Mouse (Mus musculus) heart, embryonic 11.5 days (tissue): ENCODE data around the gene Ubd. TPM values are rescaled to one million over a fixed set of nuclear protein-coding genes. Genes with fewer than 3 reads are reported as not detected.

Source experiments
- ATAC-seq: fragments of 200-750 bp; cut with Nextera tagmentation; replicated peaks from 2 replicates; pipeline ENCODE4 v1.8.0; 2017; ENCODE audit warnings: moderate library complexity; ENCODE audit not compliant: insufficient number of reproducible peaks, low FRiP score, low TSS enrichment
- H3K27ac ChIP-seq: fragments of 300-500 bp; sonication (generic); 2 replicates; pipeline ENCODE4 v1.5.1; 2014; ENCODE audit warnings: mild to moderate bottlenecking, low read depth, low read length
- H3K27me3 ChIP-seq: fragments of 300-500 bp; sonication (generic); 2 replicates; pipeline ENCODE4 v1.6.1; 2014; ENCODE audit warnings: mild to moderate bottlenecking, low read length, mixed read lengths; ENCODE audit not compliant: control insufficient read depth, insufficient read depth
- H3K36me3 ChIP-seq: fragments of 300-500 bp; sonication (generic); 2 replicates; pipeline ENCODE4 v1.6.1; 2014; ENCODE audit warnings: mild to moderate bottlenecking, low read length, moderate library complexity, mixed read lengths; ENCODE audit not compliant: control insufficient read depth, insufficient read depth
- H3K4me1 ChIP-seq: fragments of 300-500 bp; sonication (generic); 2 replicates; pipeline ENCODE4 v1.6.1; 2014; ENCODE audit warnings: low read length; ENCODE audit not compliant: control insufficient read depth, insufficient read depth
- H3K4me2 ChIP-seq: fragments of 300-500 bp; sonication (generic); 2 replicates; pipeline ENCODE4 v1.6.1; 2014; ENCODE audit warnings: mild to moderate bottlenecking, moderate library complexity
- H3K4me3 ChIP-seq: fragments of 300-500 bp; sonication (generic); 2 replicates; pipeline ENCODE4 v1.5.1; 2014; ENCODE audit warnings: low read depth, low read length
- H3K9ac ChIP-seq: fragments of 300-500 bp; sonication (generic); 2 replicates; pipeline ENCODE4 v1.6.1; 2014; ENCODE audit warnings: mild to moderate bottlenecking, low read depth, low read length, moderate library complexity
- H3K9me3 ChIP-seq: fragments of 300-500 bp; sonication (generic); replicated peaks from 2 replicates; pipeline ENCODE4 v1.6.1; 2016; ENCODE audit warnings: low read length; ENCODE audit not compliant: control insufficient read depth
- WGBS: fragments of 180-500 bp; shearing (Covaris S2); extraction: QIAGEN DNeasy Blood & Tissue Kit; methylation state at CpG from one replicate; pipeline ENCODE4 v1.1.7; 2014; ENCODE audit not compliant: insufficient replicate concordance; 5-methylcytosine and 5-hydroxymethylcytosine counted together
- polyA plus RNA-seq: library from polyadenylated mRNA; unstranded; fragments of >200 nt; fragmentation: Nextera tagmentation; extraction: Ambion mirVana; gene quantifications from 2 replicates; pipeline ENCODE4 v1.2.1, GENCODE M21; 2014

Ubd gene
- polyA plus RNA-seq, 1 experiment from 2014 or later = not detected

DNA sequence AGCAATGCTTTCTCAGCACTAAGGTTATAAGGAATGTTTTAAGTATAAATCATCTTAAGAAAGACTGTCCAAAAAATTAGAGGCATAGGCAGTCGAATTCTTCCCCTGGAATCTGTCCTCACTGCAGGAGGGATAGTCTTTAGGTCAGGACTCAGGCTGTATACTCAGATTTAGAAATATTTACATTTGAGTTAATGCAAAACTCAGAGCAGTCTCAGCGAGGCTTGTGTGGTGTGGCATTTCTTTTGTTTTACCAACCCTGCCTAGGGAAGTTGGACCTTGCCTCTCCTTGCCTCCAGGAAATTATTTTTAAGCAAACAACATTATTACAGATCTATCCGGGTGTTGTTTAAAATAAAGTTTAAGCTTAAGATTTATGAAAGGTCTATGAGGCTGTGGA, 48.5 kb downstream of the Ubd start:
- no peak for ATAC-seq
- H3K9me3 ChIP-seq = 0 out of 2 replicates have a peak, but pooled peaks cover 4% of the 10 kb centered on the region
- H3K4me1 ChIP-seq = no peaks in the 10 kb centered on the region
- no peak overlapping the region for H3K9ac ChIP-seq
- H3K4me3 ChIP-seq = no peak overlapping the region
- H3K27me3 ChIP-seq = no peaks in the 10 kb centered on the region
- no peaks in the 10 kb centered on the region for H3K36me3 ChIP-seq
- WGBS = 55% methylated on average over 3 of the region's 3 CpGs
- H3K27ac ChIP-seq = no peak overlapping the region
- no peak overlapping the region for H3K4me2 ChIP-seq

Other genes starting within 250 kb of the Ubd start
- gene Ppp1r11, start 242.2 kb upstream of the Ubd start, polyA plus RNA-seq = 97.4 and 105 TPM in 2 replicates
- 42.9 and 44.1 TPM in 2 replicates for gene Znrd1, start 235.3 kb upstream of the Ubd start, polyA plus RNA-seq
- 7.9 and 8.6 TPM in 2 replicates for gene Znrd1as, start 235.3 kb upstream of the Ubd start, polyA plus RNA-seq
- not detected in 2 replicates for gene 2410137M14Rik, start 212.7 kb upstream of the Ubd start, polyA plus RNA-seq
- 0.24 and 0.49 TPM in 2 replicates for gene H2-M5, start 204.4 kb upstream of the Ubd start, polyA plus RNA-seq
- 66.7 and 70.1 TPM in 2 replicates for gene Zfp57, start 192.7 kb upstream of the Ubd start, polyA plus RNA-seq
- 0.25 TPM in 1 of 2 replicates, not detected in the other for gene Mog, start 170.5 kb upstream of the Ubd start, polyA plus RNA-seq
- 4.4 and 6.0 TPM in 2 replicates for gene Gabbr1, start 147.9 kb upstream of the Ubd start, polyA plus RNA-seq
- not detected in 2 replicates for gene Olfr90, start 105.4 kb upstream of the Ubd start, polyA plus RNA-seq
- not detected in 2 replicates for gene Olfr91, start 95.6 kb upstream of the Ubd start, polyA plus RNA-seq
- gene Olfr92, start 73.8 kb upstream of the Ubd start, polyA plus RNA-seq = not detected in 2 replicates
- not detected in 2 replicates for gene Olfr93, start 32.4 kb upstream of the Ubd start, polyA plus RNA-seq
- not detected in 2 replicates for gene Olfr94, start 7.1 kb downstream of the Ubd start, polyA plus RNA-seq
- not detected in 2 replicates for gene Olfr95, start 19.2 kb downstream of the Ubd start, polyA plus RNA-seq
- not detected in 2 replicates for gene Olfr96, start 26.3 kb downstream of the Ubd start, polyA plus RNA-seq
- gene Olfr97, start 43.4 kb downstream of the Ubd start, polyA plus RNA-seq = not detected in 2 replicates
- not detected in 2 replicates for gene Olfr98, start 69.9 kb downstream of the Ubd start, polyA plus RNA-seq
- gene H2-M3, start 76.3 kb downstream of the Ubd start, polyA plus RNA-seq = 0.55 and 0.72 TPM in 2 replicates
- not detected in 2 replicates for gene Olfr99, start 89.6 kb downstream of the Ubd start, polyA plus RNA-seq
- gene Olfr101, start 110.4 kb downstream of the Ubd start, polyA plus RNA-seq = not detected in 2 replicates
- gene Olfr102, start 123.2 kb downstream of the Ubd start, polyA plus RNA-seq = not detected in 2 replicates
- gene Olfr103, start 145.8 kb downstream of the Ubd start, polyA plus RNA-seq = not detected in 2 replicates
- not detected in 2 replicates for gene Olfr104-ps, start 165.7 kb downstream of the Ubd start, polyA plus RNA-seq
- gene Olfr105-ps, start 185.1 kb downstream of the Ubd start, polyA plus RNA-seq = not detected in 2 replicates
- gene Olfr106-ps, start 196.5 kb downstream of the Ubd start, polyA plus RNA-seq = not detected in 2 replicates
- not detected in 2 replicates for gene Olfr107, start 205.3 kb downstream of the Ubd start, polyA plus RNA-seq